Mouse (Mus musculus): ENCODE measurements at regions not wholly inside any gene's neighbourhood (a gene's known extent, or its start where the extent isn't known, plus 50 kb on each side); places are given as distances from the start of the nearest gene placed in this dataset.

DNA sequence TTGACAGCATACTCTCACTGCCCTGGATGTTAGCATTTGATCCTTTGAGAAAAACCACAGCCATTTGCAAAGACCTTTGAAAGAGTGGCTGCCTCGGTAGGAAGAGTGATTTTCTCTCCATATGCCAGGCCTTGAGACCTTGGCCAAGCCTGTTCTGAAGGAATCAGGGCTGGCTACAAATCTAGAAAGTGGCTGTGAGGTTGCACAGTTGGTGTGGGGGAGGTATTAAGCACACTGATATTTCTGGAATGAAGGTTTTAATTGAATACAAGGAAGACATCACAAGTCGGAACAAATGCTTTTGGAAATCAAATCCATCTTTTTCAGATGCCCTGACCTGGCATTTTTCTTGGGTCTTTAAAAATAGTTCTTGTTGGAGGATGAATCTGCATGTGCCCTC, 143.5 kb downstream of the Zfp706 start:
- Histone ChIP-seq H3K27me3 (ENCODE audit: control insufficient read depth, insufficient read depth, low read length) (no peaks in the 10 kb centered on the region), H3K4me3 (ENCODE audit: low read depth, low read length) (no peak overlapping the region), H3K36me3 (ENCODE audit: control insufficient read depth, insufficient read depth, low read length) (no peaks in the 10 kb centered on the region), H3K27ac (ENCODE audit: insufficient read depth, low read depth, low read length) (no peak overlapping the region), H3K4me1 (ENCODE audit: control insufficient read depth, insufficient read depth, insufficient read length, low read length) (peaks cover 4% of the 10 kb centered on the region; the same call in 1 of the 2 replicates)
- WGBS, result 80% methylated on average over 2 of the region's 2 CpGs
- TF ChIP-seq POLR2A (IDR thresholded peaks at IDR 0.05; ENCODE audit: low read depth, low read length), result no peak
- no peak for TF ChIP-seq CTCF (IDR thresholded peaks at IDR 0.05; ENCODE audit: extremely low read depth, insufficient read length, insufficient replicate concordance, low read depth, low read length)

DNA sequence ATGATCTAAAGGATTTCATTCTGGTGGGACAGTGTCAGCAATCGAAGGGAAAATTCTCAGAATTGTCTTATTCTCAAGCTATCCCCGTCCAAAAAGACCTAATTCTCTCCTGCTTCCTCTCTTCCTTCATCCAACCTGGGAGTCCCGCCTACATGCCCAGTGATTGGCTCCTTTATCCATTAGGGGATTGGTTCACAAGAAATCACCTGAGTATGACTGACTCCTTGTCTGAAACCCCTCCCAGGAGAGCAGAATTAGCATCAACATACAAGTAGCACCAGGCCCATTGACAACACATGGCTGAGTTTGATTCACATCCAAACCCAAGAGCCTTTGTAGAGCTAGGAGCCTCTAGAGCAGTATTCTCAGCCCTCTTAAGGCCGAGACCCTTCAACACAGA, 148.9 kb downstream of the Zfp706 start:
- Histone ChIP-seq H3K4me3 (ENCODE audit: low read depth, low read length) (no peak overlapping the region), H3K27me3 (ENCODE audit: control insufficient read depth, insufficient read depth, low read length) (no peaks in the 10 kb centered on the region), H3K4me1 (ENCODE audit: control insufficient read depth, insufficient read depth, insufficient read length, low read length) (peaks cover 9% of the 10 kb centered on the region; the same call in 1 of the 2 replicates), H3K27ac (ENCODE audit: insufficient read depth, low read depth, low read length) (no peak overlapping the region), H3K36me3 (ENCODE audit: control insufficient read depth, insufficient read depth, low read length) (no peaks in the 10 kb centered on the region)
- no peak for TF ChIP-seq CTCF (IDR thresholded peaks at IDR 0.05; ENCODE audit: extremely low read depth, insufficient read length, insufficient replicate concordance, low read depth, low read length)
- WGBS, result 91% methylated on average over 4 of the region's 4 CpGs

DNA sequence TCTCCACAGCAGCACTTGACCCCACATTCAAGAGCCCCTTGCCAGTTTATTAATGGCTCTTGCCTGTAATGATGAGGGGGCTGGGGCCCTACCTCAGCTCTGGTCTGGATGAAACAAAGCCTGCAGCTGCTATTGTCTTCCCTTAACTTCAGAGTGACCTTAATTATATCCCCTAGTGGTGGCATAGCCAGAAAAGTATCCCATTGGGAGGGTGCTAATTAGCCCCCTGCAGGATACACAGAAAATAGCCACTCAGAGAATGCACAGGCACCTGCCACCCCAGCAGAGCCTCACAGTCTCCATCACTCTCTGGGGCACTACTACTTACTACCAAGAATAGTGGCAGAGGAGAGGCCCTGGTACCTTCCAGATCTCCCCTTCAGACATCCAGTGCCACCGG, 150.0 kb downstream of the Zfp706 start:
- Histone ChIP-seq H3K36me3 (ENCODE audit: control insufficient read depth, insufficient read depth, low read length) (no peaks in the 10 kb centered on the region), H3K4me3 (ENCODE audit: low read depth, low read length) (no peak overlapping the region), H3K27me3 (ENCODE audit: control insufficient read depth, insufficient read depth, low read length) (no peaks in the 10 kb centered on the region), H3K4me1 (ENCODE audit: control insufficient read depth, insufficient read depth, insufficient read length, low read length) (peaks cover 12% of the 10 kb centered on the region; the same call in 1 of the 2 replicates), H3K27ac (ENCODE audit: insufficient read depth, low read depth, low read length) (no peak overlapping the region)
- no peak for TF ChIP-seq POLR2A (IDR thresholded peaks at IDR 0.05; ENCODE audit: low read depth, low read length)
- no peak for TF ChIP-seq CTCF (IDR thresholded peaks at IDR 0.05; ENCODE audit: extremely low read depth, insufficient read length, insufficient replicate concordance, low read depth, low read length)
- WGBS, result 92% methylated on average over 1 of the region's 1 CpGs

DNA sequence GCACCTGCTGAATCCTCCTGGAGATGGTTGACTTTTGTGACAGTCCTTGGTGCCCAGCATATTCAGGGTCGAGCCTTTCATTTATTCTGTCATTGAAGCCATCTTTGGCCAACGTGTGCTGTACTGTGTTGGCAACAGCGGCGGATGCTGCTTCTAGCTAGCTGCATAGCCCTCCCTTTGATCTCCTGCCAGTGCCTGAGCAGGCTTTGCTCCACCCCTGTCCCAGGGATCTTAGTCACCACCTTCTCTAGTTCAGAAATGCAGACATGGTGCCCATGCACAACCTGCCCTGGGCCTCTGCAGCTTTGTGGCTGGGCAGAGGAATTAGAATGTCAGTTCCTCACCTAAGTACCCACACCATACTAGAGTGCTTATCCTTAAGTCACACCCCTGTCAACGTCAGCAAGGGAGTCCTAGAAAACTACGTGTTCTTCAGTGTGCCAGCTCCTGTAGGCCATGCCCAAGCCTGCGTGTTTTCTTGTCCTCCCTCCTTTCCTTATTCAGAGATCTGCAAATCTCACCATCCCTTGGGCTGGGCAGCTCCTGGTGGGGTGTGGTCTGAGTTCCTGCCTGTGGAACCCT, 151.9 kb downstream of the Zfp706 start:
- Histone ChIP-seq H3K4me1 (ENCODE audit: control insufficient read depth, insufficient read depth, insufficient read length, low read length) (peaks cover 14% of the 10 kb centered on the region; the same call in 1 of the 2 replicates), H3K36me3 (ENCODE audit: control insufficient read depth, insufficient read depth, low read length) (no peaks in the 10 kb centered on the region), H3K27ac (ENCODE audit: insufficient read depth, low read depth, low read length) (no peak overlapping the region), H3K4me3 (ENCODE audit: low read depth, low read length) (no peak overlapping the region), H3K27me3 (ENCODE audit: control insufficient read depth, insufficient read depth, low read length) (no peaks in the 10 kb centered on the region)
- WGBS, result 28% methylated on average over 7 of the region's 7 CpGs
- TF ChIP-seq CTCF (IDR thresholded peaks at IDR 0.05; ENCODE audit: extremely low read depth, insufficient read length, insufficient replicate concordance, low read depth, low read length) (no peak), POLR2A (IDR thresholded peaks at IDR 0.05; ENCODE audit: low read depth, low read length) (no peak)

- Histone ChIP-seq H3K36me3 (ENCODE audit: control insufficient read depth, insufficient read depth, low read length) (no peaks in the 10 kb centered on the region), H3K27ac (ENCODE audit: insufficient read depth, low read depth, low read length) (no peak overlapping the region), H3K4me3 (ENCODE audit: low read depth, low read length) (no peak overlapping the region), H3K4me1 (ENCODE audit: control insufficient read depth, insufficient read depth, insufficient read length, low read length) (peaks cover 14% of the 10 kb centered on the region; the same call in 1 of the 2 replicates), H3K27me3 (ENCODE audit: control insufficient read depth, insufficient read depth, low read length) (no peaks in the 10 kb centered on the region)
- 49% methylated on average over 6 of the region's 6 CpGs for WGBS
- TF ChIP-seq CTCF (IDR thresholded peaks at IDR 0.05; ENCODE audit: extremely low read depth, insufficient read length, insufficient replicate concordance, low read depth, low read length), result no peak
- no peak for TF ChIP-seq POLR2A (IDR thresholded peaks at IDR 0.05; ENCODE audit: low read depth, low read length)
Observed at GRCm38 (mm10) chr15:36854900-36855321, 152.7 kb downstream of the Zfp706 start.

- WGBS, result 27% methylated on average over 6 of the region's 6 CpGs
- TF ChIP-seq POLR2A (IDR thresholded peaks at IDR 0.05; ENCODE audit: low read depth, low read length) (no peak), CTCF (IDR thresholded peaks at IDR 0.05; ENCODE audit: extremely low read depth, insufficient read length, insufficient replicate concordance, low read depth, low read length) (no peak)
- Histone ChIP-seq H3K27me3 (ENCODE audit: control insufficient read depth, insufficient read depth, low read length) (no peaks in the 10 kb centered on the region), H3K27ac (ENCODE audit: insufficient read depth, low read depth, low read length) (no peak overlapping the region), H3K4me3 (ENCODE audit: low read depth, low read length) (no peak overlapping the region), H3K4me1 (ENCODE audit: control insufficient read depth, insufficient read depth, insufficient read length, low read length) (peaks cover 14% of the 10 kb centered on the region; the same call in 1 of the 2 replicates), H3K36me3 (ENCODE audit: control insufficient read depth, insufficient read depth, low read length) (no peaks in the 10 kb centered on the region)
Observed at GRCm38 (mm10) chr15:36852229-36852821, 155.2 kb downstream of the Zfp706 start.

GRCm38 (mm10) chr15:36848238-36848637, 159.3 kb downstream of the Zfp706 start:
- Histone ChIP-seq H3K27me3 (ENCODE audit: control insufficient read depth, insufficient read depth, low read length) (no peaks in the 10 kb centered on the region), H3K4me3 (ENCODE audit: low read depth, low read length) (no peak overlapping the region), H3K27ac (ENCODE audit: insufficient read depth, low read depth, low read length) (no peak overlapping the region), H3K4me1 (ENCODE audit: control insufficient read depth, insufficient read depth, insufficient read length, low read length) (peaks cover 8% of the 10 kb centered on the region), H3K36me3 (ENCODE audit: control insufficient read depth, insufficient read depth, low read length) (no peaks in the 10 kb centered on the region)
- TF ChIP-seq POLR2A (IDR thresholded peaks at IDR 0.05; ENCODE audit: low read depth, low read length), result no peak
- TF ChIP-seq CTCF (IDR thresholded peaks at IDR 0.05; ENCODE audit: extremely low read depth, insufficient read length, insufficient replicate concordance, low read depth, low read length), result no peak
- 44% methylated on average over 5 of the region's 5 CpGs for WGBS
